16 mouse cellular contexts compared by ENCODE assay signal in genomic region chr11:88240275-88240674, GRCm38 (mm10). TPM values are rescaled to one million over a fixed set of nuclear protein-coding genes. Genes with fewer than 3 reads are reported as not detected.
DNase-seq lines count a peak whose midpoint lies in the region; ATAC-seq lines count a peak whose summit lies in the region.
"Had no signal": no experiment of that assay in that cellular context is flagged by ENCODE, and none has a peak within 500 bp of the region (broad histone marks: within the 10 kb centered on the region; RNA-seq: fewer than 3 reads in every experiment).

No protein-coding gene starts in this region.

- no peaks in the 10 kb centered on the region for H3K9me3 ChIP-seq in kidney, embryonic 15.5 days (replicated peaks)
- no peaks in the 10 kb centered on the region for H3K9me3 ChIP-seq in forebrain, embryonic 15.5 days
- H3K9me3 ChIP-seq in midbrain, embryonic 11.5 days (ENCODE audit: control insufficient read depth, low read length): peaks cover 3% of the 10 kb centered on the region; the same call in 1 of the 2 replicates
- no peaks in the 10 kb centered on the region for H3K9me3 ChIP-seq in neural tube, embryonic 15.5 days (replicated peaks)
- H3K9me3 ChIP-seq: stomach, embryonic 15.5 days had no signal

- H3K9ac ChIP-seq in kidney, embryonic 15.5 days: no peak overlapping the region
- no peak overlapping the region for H3K9ac ChIP-seq in forebrain, embryonic 15.5 days (replicated peaks)
- H3K9ac ChIP-seq in midbrain, embryonic 11.5 days (ENCODE audit: low read length): peak overlapping the region; percentile 38
- no peak overlapping the region for H3K9ac ChIP-seq in neural tube, embryonic 15.5 days (replicated peaks)
- H3K9ac ChIP-seq: stomach, embryonic 15.5 days had no signal

- no peaks in the 10 kb centered on the region for H3K36me3 ChIP-seq in kidney, embryonic 15.5 days
- no peaks in the 10 kb centered on the region for H3K36me3 ChIP-seq in forebrain, embryonic 15.5 days
- no peaks in the 10 kb centered on the region for H3K36me3 ChIP-seq in midbrain, embryonic 11.5 days (ENCODE audit: control insufficient read depth, insufficient read depth, low read length)
- no peaks in the 10 kb centered on the region for H3K36me3 ChIP-seq in neural tube, embryonic 15.5 days
- H3K36me3 ChIP-seq: stomach, embryonic 15.5 days had no signal

- WGBS in kidney, embryonic 15.5 days: 78% methylated on average over 10 of the region's 10 CpGs
- WGBS in forebrain, embryonic 15.5 days: 32% methylated on average over 10 of the region's 10 CpGs
- WGBS in midbrain, embryonic 11.5 days: 48% methylated on average over 10 of the region's 10 CpGs
- 36% methylated on average over 10 of the region's 10 CpGs for WGBS in neural tube, embryonic 15.5 days

- no peak for DNase-seq in kidney, postnatal 14 days
- peak; percentile 89 for DNase-seq in midbrain, embryonic 11.5 days (ENCODE audit: low spot score, missing footprints)
- DNase-seq in right cerebral cortex, postnatal 25 days: no peak
- DNase-seq in cerebellum, adult 9-10 months: no peak
- DNase-seq: adrenal gland, adult 2 months; cerebellum, postnatal 25 days; thymus, postnatal 25 days had no signal

- H3K4me1 ChIP-seq in kidney, embryonic 15.5 days: peaks cover 38% of the 10 kb centered on the region
- H3K4me1 ChIP-seq in forebrain, embryonic 15.5 days: peaks cover 35% of the 10 kb centered on the region
- peaks cover 58% of the 10 kb centered on the region for H3K4me1 ChIP-seq in midbrain, embryonic 11.5 days (ENCODE audit: control insufficient read depth, insufficient read depth, low read length)
- H3K4me1 ChIP-seq in neural tube, embryonic 15.5 days: peaks cover 23% of the 10 kb centered on the region

- no peak overlapping the region for H3K4me2 ChIP-seq in kidney, embryonic 15.5 days
- no peak overlapping the region for H3K4me2 ChIP-seq in forebrain, embryonic 15.5 days (replicated peaks)
- H3K4me2 ChIP-seq in midbrain, embryonic 11.5 days: 0 out of 2 replicates have a peak overlapping the region, but pooled peaks have one; percentile 29
- no peak overlapping the region for H3K4me2 ChIP-seq in neural tube, embryonic 15.5 days
- H3K4me2 ChIP-seq: heart, embryonic 11.5 days; liver, embryonic 11.5 days; stomach, embryonic 15.5 days had no signal

- H3K27ac ChIP-seq in kidney, embryonic 15.5 days: peak overlapping the region; percentile 63
- H3K27ac ChIP-seq in forebrain, embryonic 15.5 days (replicated peaks): peak overlapping the region; percentile 54
- peak overlapping the region; percentile 95 for H3K27ac ChIP-seq in midbrain, embryonic 11.5 days (ENCODE audit: low read depth, low read length)
- peak overlapping the region; percentile 70 for H3K27ac ChIP-seq in neural tube, embryonic 15.5 days (replicated peaks)
- H3K27ac ChIP-seq: stomach, embryonic 15.5 days had no signal

- no peaks in the 10 kb centered on the region for H3K27me3 ChIP-seq in kidney, embryonic 15.5 days
- no peaks in the 10 kb centered on the region for H3K27me3 ChIP-seq in forebrain, embryonic 15.5 days
- no peaks in the 10 kb centered on the region for H3K27me3 ChIP-seq in midbrain, embryonic 11.5 days (ENCODE audit: control insufficient read depth, insufficient read depth, low read length)
- no peaks in the 10 kb centered on the region for H3K27me3 ChIP-seq in neural tube, embryonic 15.5 days (replicated peaks)
- H3K27me3 ChIP-seq: CH12.LX; stomach, embryonic 15.5 days had no signal

- ATAC-seq in kidney, embryonic 15.5 days (replicated peaks; ENCODE audit: low FRiP score): 0 out of 2 replicates have a peak, but pooled peaks have one; percentile 7
- ATAC-seq in forebrain, embryonic 15.5 days (replicated peaks): no peak
- ATAC-seq in midbrain, embryonic 11.5 days (ENCODE audit: low FRiP score): no peak; the same call in none of the 2 replicates
- ATAC-seq in neural tube, embryonic 15.5 days (ENCODE audit: low FRiP score): no peak

- H3K4me3 ChIP-seq in kidney, embryonic 15.5 days (replicated peaks): no peak overlapping the region
- H3K4me3 ChIP-seq in forebrain, embryonic 15.5 days: no peak overlapping the region
- H3K4me3 ChIP-seq in midbrain, embryonic 11.5 days (ENCODE audit: low read depth, low read length): no peak overlapping the region
- no peak overlapping the region for H3K4me3 ChIP-seq in neural tube, embryonic 15.5 days (replicated peaks)
- H3K4me3 ChIP-seq: stomach, embryonic 15.5 days had no signal

RNA-seq across cellular contexts. Expression of gene Mrps23, which starts 36.1 kb away (rescaled TPM):
- 57.5 and 65.2 TPM in 2 replicates for polyA plus RNA-seq in kidney, embryonic 15.5 days (2015; fragmentation: Nextera tagmentation; extraction: Ambion mirVana)
- polyA plus RNA-seq in forebrain, embryonic 15.5 days (2015; fragmentation: Nextera tagmentation; extraction: Ambion mirVana): 67.0 and 68.1 TPM in 2 replicates
- 88.8 TPM in 2 replicates for polyA plus RNA-seq in midbrain, embryonic 11.5 days (2014; fragmentation: Nextera tagmentation; extraction: Ambion mirVana)
- polyA plus RNA-seq in neural tube, embryonic 15.5 days (2015; fragmentation: Nextera tagmentation; extraction: Ambion mirVana): 64.9 and 66.2 TPM in 2 replicates

RNA-seq across cellular contexts. Expression of gene Ccdc182, which starts 53.6 kb away (rescaled TPM):
- 3.1 and 3.7 TPM in 2 replicates for polyA plus RNA-seq in kidney, embryonic 15.5 days (2015; fragmentation: Nextera tagmentation; extraction: Ambion mirVana)
- polyA plus RNA-seq in forebrain, embryonic 15.5 days (2015; fragmentation: Nextera tagmentation; extraction: Ambion mirVana): 0.23 TPM in 1 of 2 replicates, not detected in the other
- 9.1 and 9.5 TPM in 2 replicates for polyA plus RNA-seq in midbrain, embryonic 11.5 days (2014; fragmentation: Nextera tagmentation; extraction: Ambion mirVana)
- polyA plus RNA-seq in neural tube, embryonic 15.5 days (2015; fragmentation: Nextera tagmentation; extraction: Ambion mirVana): 0.13 and 0.15 TPM in 2 replicates
- polyA plus RNA-seq: adrenal gland, adult 2 months; heart, embryonic 11.5 days; liver, embryonic 11.5 days; lung, embryonic 16.5 days; small intestine, adult 2 months; stomach, embryonic 15.5 days had no signal
